Mouse (Mus musculus): Measurements from ENCODE around the gene Ap4s1.
"Not testable (repeated sequence)": the region's sequence is repeated elsewhere in the genome, so short reads cannot be mapped to it uniquely, and the experiment has no call there.

The Ap4s1 gene

DNA sequence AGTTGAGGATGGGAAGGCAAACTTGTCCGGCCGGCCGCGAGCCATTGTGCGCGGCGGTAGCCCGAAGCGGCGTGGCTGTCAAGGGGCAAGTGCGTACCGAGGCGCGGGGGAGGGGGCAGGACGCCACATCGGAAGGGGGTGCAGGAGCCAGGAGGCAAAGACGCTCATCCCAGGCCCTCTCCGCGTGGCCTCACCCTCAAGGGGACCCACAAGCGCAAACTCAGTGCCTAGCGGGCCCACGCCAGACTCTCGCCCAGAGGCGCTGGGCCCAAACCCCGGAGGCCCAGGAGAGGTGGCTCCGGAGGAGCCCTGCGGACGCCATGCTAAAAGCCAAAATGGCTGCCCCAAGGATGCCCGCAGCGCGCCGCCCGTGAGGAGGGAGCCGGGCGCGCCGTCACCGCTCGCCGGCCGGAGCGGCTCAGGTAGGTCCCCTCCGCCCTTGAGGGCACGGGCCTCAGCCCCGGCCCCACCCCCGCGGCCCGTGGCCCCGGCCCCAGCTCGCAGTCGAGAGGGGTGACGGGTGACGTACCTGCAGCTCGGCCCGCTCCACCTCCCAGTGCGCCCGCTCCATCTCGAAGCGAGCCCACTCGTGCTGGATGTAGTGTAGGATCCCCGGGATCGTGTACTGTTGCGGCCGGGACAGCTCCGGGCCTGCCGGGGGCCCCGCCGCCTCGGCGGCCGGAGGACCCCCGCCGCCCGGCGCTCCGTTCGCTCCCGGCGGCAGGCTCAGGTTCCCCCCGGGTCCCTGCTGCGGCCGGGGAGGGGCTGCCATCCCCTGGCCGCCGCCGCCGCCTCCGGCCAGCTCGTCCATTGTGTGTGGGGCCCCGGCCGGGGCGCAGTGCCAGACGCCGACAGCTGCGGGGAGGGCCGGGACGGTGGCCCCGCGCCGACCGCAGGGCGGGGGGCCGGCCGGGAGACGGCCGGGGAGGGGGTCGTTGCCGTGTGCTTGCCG is at the start of gene Ap4s1:
Ap4s1 (plus strand) TSS at position 141 of the 952 bp plus-strand sequence.
- peak; percentile 83 for DNase-seq (ENCODE audit: low read depth, low spot score)

GRCm38 (mm10) chr12:51641871-51642270 is 49.0 kb upstream of the Ap4s1 start:
- no peak for DNase-seq (ENCODE audit: low read depth, low spot score)

GRCm38 (mm10) chr12:51649401-51649800 is 41.4 kb upstream of the Ap4s1 start:
- DNase-seq (ENCODE audit: low read depth, low spot score): not testable (repeated sequence)

DNA sequence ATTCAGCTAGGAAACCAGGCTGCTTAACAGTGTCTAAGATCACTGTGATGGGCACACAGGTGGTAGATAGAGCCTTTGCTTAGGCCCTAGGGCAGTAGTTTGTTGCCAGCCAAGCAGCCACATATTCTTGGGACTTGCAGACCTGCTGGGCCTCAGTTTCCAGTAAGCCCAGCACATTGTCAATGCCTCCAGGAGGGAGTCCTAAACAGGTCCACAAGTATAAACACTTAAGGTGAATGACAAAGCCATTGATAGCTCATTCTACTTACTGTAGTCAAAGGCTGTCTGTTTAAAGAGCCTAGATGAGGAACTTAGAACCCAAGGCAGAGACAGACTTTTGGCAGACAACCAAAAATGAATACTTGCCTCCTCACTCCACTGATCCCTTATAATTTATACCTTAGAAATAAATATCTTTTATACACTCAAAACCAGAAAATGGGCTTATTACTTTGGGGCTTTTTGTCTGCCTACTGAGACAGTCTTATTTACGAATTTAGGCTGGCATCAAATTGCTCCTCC is 34.8 kb upstream of the Ap4s1 start:
- DNase-seq (ENCODE audit: low read depth, low spot score): peak; percentile 35

DNA sequence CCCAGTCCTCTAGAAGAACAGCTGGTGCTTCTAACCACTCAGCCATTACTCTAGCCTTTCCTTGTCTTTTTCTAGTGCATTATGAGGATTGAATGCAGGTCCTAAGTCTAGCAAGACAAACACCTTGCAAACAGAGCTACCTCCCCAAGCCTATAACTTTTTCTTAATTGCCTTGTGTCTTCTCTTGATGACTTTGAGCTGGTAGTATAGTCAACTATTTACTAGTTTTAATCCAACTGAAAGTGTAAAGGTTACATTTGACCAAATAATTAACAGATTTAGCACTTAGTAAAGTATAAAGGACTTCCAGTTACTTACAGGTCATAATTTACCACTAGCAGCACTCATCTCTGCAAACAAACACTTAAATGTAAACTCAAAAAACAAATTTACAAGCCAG is 27.8 kb upstream of the Ap4s1 start:
- DNase-seq (ENCODE audit: low read depth, low spot score): no peak

GRCm38 (mm10) chr12:51663908-51664307 is 26.9 kb upstream of the Ap4s1 start:
- DNase-seq (ENCODE audit: low read depth, low spot score): no peak

GRCm38 (mm10) chr12:51666708-51667430 is 24.0 kb upstream of the Ap4s1 start:
- DNase-seq (ENCODE audit: low read depth, low spot score): no peak

DNA sequence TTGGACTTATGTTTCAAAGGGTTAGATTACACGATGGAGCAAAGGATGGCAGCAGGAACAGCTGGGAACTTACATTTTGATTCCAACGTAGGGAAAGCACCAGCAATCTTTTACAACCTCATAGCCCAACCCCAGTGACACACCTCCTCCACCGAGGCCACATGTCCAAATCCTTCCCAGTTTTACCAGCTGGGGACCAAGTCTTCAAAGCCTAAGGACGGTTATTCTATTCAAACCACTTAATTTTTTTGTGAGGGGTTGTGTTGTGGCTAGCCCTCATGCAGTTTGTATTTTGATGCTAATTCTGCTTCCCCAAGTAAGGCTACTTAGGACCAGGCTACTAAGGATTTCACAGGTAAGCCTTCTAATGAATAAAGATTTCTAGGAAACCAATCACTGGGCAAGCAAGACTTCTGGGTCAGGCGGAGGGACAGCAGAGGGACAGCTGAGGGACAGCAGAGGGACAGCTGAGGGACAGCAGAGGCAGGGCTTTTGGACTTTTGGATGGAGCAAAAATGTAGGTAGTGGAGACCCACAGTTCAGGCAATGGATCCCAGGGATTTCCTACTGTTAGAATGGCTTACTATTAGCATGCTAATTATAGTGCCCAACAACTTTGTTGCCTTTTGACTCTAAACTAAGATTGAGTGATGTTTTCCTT is 19.5 kb upstream of the Ap4s1 start:
- peak; percentile 46 for DNase-seq (ENCODE audit: low read depth, low spot score)

DNA sequence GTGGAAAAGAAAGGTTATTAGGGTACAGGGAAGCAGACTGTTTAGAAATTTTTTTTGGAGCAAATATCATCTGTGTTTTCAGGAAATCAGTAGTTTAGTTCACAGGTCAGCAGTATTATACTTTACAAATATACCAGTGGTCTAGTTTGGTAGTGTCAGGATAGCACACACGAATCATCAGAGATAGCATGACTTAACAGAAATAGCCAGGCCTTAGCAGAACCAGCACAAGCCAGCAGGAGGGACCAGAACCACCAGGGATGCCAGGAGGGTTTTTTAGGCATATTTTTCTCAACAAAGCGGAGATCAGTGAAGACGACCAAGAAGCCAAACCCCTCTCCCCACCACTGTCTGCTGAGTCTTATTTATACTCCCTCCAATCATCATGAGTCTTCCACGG is 17.6 kb upstream of the Ap4s1 start:
- no peak for DNase-seq (ENCODE audit: low read depth, low spot score)

- no peak for DNase-seq (ENCODE audit: low read depth, low spot score)
These were observed 14.4 kb upstream of the Ap4s1 start for GRCm38 (mm10) chr12:51676442-51676841.

DNA sequence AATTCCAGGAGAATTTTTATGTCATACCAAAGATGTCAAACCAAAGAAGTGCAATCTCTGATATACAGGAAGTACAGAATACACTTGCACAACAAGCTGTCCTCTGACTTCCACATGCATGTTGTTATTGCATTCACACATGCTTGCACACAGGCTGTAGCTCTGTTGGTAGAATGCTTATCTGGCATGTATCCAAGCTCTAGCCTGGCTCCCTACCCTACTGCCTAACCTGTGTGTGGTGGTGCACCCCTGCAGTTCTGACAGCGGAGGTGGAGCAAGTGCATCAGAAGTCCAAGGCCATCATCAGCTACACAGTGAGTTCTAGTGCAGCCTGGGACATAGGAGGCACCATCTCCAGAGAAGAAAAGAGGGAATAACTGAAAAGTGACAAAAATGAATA is 12.0 kb upstream of the Ap4s1 start:
- no peak for DNase-seq (ENCODE audit: low read depth, low spot score)

DNA sequence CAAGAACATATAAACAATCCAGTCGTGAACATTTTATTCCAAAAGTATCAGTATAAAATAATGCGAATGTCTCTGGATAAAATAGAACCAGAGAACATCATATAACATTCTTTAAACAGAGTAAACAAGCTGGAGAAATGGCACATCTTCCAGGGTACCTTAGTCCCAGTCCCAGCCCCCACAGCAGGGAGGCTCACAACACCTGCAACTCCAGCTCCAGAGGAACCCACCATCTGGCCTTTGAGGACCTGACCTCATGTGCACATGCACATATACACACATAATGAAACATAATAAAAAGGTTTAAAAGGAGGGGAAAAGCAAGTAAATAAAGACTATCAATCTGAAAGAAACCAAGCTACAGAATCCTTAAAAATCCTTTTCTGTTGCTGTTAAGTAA is 2.3 kb upstream of the Ap4s1 start:
- DNase-seq (ENCODE audit: low read depth, low spot score): no peak

DNA sequence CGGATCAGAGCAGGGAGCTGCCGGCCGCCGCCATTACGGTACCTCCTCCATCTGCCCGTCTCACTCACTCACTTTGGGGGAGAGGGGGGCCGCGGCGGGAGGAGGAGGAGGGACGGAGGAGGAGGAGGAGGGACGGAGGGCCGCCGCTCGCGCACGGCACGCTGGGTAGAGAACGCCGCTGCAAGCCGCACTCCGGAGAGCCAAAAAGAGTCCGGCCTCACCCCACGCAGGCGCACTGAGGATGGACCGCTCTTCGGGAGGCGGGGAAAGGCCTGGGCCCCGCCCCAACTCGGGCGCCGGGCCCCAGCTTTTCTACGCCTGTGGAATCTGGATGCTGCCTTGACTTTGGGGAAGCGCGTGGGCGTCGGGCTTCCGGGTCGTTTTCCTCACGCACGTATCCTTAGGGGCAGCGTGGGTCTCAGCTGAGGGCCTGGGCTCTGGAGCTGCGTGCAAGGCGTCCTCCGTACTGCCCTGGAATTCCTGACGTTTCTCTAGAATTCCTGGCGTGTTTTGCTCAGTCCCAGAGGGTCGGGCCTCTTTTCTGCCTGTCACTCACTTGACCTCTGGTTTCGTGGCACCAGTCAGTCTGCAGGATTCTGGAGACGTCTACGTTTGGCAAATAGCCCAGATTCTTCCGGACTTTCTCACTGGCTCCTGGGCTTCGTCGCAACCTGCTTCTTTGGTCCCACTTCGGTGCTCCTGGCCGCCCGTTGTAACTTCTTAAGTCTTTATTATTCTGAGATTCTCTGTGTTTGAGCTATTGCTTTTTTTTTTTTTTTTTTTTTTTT is 1.2 kb downstream of the Ap4s1 start, which contains the start of gene Strn3:
Strn3 (minus strand) TSS at position 53 of the 788 bp plus-strand sequence.
- DNase-seq (ENCODE audit: low read depth, low spot score): peak; percentile 98

DNA sequence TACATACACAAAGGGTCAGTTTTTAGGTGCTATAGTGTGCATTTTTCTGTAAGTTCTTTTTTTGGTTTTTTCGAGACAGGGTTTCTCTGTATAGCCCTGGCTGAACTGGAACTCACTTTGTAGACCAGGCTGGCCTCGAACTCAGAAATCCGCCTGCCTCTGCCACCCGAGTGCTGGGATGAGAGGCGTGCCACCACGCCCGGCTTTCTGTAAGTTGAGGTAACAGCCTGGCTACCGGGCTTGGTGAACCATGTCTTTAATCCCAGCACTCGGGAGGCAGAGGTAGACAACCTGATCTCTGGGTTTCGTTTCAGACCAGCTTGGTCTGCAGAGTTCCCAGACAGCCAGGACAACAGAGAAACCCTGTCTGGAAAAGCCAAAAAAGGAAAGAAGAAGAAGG is 2.0 kb downstream of the Ap4s1 start:
- not testable (repeated sequence) for DNase-seq (ENCODE audit: low read depth, low spot score)

DNA sequence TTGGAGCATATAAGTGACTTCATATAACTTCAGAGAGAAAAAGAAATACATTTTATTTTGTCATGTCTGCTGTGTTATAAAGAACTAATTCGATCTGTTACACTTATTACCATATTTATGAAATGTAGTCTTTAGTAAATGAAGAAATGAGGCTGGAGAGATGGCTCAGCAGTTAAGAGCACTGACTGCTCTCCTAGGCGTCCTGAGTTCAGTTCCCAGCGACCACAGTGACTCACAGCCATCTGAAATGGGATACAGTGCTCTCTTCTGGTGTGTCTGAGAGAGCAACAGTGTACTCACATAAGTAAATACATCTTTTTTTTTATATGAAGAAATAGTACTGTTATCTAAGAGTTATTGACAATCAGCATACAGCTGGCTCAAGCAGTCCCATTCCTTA is 2.6 kb downstream of the Ap4s1 start:
- DNase-seq (ENCODE audit: low read depth, low spot score): no peak

GRCm38 (mm10) chr12:51694096-51694495 is 3.3 kb downstream of the Ap4s1 start:
- no peak for DNase-seq (ENCODE audit: low read depth, low spot score)

DNA sequence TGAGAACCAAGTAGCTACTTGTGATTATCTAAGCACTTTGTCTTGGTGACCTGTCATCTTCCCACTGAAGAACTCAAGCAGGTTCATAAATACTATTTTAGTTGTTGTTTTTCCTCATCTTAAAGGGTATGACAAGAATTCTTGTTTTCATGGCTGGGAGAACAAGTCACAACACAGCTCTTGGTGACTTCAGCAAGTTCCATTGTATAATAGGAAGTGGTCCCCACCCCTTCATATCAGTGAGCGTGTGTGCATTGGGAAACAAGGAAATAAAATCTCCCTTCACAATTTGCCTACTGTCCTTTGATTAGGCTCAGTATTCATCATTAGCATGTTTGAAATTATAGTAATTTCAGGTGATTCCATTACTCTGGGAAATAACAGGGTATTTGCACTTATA is 4.1 kb downstream of the Ap4s1 start:
- no peak for DNase-seq (ENCODE audit: low read depth, low spot score)

GRCm38 (mm10) chr12:51696157-51696556 is 5.3 kb downstream of the Ap4s1 start:
- DNase-seq (ENCODE audit: low read depth, low spot score): no peak

DNA sequence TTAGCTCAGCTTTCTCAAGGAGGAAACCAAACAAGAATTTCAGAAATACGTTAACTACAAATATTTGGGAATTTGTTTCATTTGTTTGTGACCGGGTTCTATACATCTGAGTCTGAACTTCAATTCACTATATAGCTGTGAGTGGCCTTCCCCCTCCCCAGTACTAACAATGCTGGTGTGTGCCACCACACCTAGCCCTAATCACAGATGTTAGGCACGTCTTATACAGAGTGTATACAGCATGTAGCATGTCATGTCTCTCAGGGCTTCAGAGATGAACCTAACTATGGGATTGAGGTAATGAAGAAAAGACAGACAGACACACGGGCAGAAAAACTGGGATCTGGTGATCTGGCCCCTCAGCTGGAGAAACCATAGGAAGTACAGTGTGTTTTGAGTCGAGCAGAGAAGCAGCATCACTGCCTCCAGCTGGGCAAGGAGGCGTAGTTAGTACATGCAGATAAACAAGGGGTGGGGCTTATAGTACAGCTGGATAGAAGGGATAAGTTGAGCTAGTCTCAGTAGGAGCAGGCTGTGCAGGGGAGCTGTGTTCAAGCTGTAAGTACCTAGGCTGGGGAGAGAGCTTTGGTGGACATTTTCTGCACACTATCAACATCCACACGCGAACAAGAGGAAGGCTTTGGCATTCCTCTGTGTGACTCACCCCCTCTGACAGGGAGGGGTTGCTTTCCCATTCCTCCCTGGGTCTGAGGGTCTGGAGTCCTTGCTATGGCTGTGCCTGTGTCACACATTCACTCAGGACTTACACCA is 9.0 kb downstream of the Ap4s1 start:
- DNase-seq (ENCODE audit: low read depth, low spot score): peak; percentile 49

DNA sequence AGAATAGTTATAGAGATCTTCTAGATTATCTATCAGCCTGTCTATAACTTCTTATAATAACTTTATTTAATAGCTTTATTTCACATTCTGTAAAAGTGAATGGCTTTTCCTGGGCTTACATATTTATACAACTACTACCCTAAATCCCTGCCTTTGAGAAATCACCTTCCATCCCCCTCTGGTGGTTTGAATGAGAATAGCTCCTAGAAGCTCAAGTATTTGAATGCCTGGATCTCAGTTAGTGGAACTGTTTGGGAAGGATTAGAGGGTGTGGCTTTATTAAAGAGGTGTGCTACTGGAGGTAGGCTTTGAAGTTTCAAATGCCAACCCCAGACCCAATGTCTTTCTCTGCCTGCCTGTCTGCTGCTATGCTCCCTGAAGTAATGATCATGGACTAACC is 10.9 kb downstream of the Ap4s1 start:
- peak; percentile 85 for DNase-seq (ENCODE audit: low read depth, low spot score)

All from ZHBTc4 (cell line).